Mouse (Mus musculus) c-Kit-positive CD71-positive TER-119-negative erythroid progenitor cells, embryonic 14.5 days (primary cell): ENCODE results near the gene Gpr162.
"Not testable (repeated sequence)": the region's sequence is repeated elsewhere in the genome, so short reads cannot be mapped to it uniquely, and the experiment has no call there.

ENCODE experiments used
- DNase-seq: peaks from one replicate; pipeline ENCODE4 v3.0.0-alpha.2; 2013; ENCODE audit warnings: low read depth

The Gpr162 gene

DNA sequence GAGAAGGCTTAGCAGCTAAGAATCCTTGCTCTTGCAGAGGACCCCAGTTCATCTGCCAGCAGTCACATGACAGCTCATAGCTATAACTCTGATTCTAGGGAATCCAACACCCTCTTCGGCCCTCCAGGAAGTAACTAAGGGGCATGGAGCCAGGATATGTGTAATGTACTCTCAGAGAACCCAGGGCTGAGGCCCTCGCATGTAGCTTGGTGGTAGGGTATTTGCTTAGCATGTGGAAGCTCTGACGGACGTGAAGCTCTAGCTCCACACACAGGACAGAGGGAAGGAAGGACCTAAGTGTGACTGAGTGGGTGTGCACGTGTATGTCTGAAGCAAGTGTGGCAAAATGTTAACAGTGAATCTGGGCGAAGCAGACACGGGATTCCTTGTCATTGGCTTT is 27.4 kb downstream of the Gpr162 start:
- no peak for DNase-seq

DNA sequence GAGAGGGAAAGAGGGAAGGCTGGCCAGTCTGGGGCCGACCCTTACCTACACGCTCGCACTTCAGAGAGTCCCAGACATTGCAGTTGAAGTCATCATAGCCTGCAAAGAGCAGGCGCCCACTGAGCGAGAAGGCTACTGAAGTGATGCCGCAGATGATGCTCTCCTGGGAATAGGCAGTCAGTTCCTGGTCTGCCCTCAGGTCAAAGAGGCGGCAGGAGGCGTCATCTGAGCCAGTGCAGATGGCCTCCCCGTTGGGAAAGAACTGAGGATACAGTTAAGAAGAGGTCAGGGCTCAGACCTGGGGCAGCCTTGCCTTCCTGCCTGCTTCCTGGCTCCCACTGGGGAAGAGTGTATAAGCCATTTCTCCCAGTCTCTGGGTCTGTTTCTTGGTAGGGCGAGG is 28.3 kb downstream of the Gpr162 start:
- DNase-seq = no peak

DNA sequence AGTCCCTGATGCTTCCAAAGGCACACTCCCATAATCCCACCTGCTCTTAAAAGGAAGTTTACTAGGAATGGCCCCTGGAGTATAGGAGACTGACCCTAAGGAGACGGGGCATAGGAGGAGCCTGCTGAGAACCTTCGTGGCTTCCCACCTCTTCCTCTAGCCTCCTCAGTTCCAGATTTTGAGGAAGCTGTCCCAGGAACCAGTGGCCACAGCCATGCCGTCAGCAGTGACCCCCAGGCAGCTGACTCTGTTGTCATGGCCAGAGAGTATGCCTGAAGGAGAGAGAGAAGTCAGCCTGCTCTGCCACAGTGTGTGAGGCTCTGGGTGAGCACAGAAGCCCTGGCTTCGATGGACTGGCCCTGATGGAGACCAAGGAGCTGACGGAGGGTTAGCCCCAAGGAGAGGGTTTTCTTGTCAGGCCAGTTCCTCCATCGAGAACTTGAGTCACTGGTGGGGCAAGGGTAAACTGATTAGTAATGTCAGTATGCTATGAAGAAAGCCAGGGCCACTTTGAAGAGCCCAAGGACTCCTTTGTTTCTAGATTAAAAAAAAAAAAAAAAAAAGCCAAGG is 29.2 kb downstream of the Gpr162 start:
- no peak for DNase-seq

DNA sequence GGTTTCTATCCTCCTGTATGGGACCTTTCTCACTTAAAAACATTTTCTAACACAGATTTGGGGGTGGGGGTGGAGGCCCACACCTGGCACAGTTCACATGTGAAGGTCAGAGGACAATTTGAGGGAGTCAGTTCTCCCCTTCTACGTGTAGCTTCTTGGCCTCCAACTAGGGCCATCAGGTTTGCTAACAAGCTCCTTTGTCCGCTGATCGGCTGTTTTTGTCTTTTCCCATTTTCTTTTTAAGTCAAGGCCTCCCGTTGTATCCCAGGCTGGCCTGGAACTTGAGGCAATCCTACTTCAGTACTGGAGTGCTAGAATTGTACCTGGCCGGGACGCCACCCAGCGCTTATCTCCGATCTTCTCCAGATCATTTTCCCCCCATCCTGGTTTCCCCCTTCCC is 32.1 kb downstream of the Gpr162 start:
- DNase-seq = no peak

DNA sequence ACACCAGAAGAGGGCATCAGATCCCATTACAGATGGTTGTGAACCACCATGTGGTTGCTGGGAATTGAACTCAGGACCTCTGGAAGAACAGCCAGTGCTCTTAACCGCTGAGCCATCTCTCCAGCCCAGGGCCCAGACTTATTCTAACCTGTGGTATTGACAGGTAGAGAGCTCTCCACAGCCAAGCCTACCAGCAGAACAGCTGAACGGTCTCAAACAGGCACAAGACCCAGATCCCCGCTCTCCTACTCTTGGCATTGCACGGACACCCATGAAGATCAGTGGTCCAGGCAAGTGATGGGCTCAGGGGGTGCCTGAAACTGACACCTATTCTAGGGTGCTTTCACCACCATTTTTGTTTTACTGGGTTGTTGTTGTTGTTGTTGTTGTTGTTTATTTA is 32.6 kb downstream of the Gpr162 start:
- not testable (repeated sequence) for DNase-seq

DNA sequence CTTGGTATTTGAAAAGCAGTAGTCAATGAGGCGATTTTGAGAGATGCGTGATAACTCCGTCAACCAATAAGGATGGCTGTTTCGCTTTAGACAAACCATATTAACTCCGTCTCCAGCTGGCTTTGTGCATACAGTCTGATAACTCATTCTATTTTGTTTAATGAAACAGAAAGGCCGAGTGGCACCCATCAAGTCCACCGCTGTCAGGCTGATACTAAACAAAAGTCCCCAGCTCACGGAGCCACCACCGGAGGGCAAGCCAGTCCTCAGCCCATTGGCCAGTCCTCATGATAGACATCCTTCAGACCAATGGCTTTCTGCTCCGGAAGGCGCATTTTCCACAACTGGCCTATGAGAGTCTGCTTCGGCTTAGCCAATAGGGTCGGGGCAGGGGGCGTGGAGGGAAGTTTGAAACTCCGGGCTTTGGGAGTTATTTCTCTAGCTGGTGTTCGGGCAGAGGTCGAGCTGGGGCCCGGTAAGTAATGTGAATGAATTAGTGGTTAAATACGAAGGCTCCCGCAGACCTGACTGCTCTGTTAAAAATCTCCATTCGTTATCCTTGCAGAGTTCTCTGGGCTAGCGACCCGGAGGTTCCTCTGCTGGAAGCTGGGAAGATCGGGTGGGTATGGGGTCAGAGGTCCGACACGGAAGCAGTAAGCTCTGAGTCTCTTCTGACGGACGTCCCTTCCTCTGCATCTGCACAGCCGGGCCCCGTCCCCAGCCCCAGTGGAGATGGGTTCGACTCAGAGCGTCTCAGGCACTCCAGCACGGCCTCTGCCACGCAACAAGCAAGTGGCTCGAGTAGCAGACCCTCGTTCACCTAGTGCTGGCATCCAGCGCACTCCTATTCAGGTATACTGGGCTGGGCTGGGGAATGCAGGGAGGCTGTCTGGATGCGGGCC is 33.7 kb downstream of the Gpr162 start:
- DNase-seq = peak; percentile 93

DNA sequence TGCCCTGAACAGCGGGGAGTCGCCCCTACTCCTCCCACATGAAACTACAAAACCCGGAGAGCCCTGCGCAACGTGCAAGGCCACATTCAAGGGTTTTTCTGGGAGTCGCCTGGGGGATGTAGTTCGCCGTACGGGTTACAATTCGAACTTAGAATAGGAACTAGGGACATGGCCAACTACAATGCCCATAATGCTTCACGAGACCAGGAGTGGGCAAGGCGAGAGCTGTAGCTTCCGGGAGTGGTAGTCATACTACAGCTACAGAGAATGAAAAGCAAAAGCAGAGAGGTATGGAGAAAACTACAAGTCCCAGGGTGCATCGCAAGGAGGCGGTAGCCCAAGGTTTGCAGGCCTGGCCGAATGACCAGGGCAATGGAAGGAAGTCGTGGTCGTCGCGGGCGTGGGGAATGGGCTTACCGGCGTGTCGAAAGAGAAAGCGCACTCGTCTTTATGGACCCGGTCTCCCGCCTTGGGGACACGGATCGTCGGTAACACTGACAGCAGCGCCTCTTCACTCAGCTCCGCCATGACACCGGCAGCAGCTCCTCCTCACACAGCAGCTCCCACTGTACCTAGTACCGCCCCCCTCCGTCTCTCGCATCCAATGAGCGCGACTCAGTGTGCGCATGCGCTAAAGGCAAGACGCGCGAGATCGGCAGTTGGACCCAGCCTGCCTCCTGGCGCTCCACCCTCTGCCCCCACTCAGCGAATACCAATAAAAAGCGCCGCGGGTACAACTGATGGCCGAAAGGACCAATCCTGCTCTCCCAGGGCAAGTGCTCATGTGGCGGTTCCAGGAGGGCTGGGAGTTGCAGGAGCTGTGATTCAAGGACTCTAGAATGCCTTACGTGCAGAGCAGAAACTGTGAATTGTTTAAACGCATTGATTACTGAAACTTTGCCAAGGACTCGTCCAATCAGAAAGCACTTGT is 34.6 kb downstream of the Gpr162 start, which contains the start of the genes Usp5 and Cdca3:
Usp5 (minus strand) TSS at position 617 of the 931 bp plus-strand sequence.
Cdca3 (plus strand) TSS at position 680 of the 931 bp plus-strand sequence.
- peak; percentile 99 for DNase-seq

DNA sequence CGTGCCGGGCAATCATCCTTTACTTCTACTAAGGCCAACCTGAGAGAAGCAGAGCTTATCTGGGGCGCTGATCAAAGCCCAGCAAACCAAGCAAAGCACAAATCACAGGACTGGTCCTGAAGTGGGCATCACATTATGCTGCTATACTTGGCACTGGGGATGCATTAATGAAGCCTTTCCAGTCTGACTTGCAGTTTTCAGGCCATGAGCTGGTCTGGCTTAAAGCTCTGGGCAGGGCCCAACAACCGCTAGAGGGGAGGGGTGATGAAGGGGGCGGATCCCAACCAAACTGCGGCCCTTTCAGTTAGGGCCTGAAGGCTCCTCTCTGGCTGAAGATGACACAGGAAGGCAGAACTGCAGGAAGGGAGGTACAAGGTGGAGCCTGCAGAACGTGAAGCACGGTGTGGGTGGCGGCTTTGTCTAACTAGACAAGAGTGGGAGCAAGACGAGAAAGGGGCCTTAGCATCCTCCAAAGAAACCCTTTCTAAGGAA is 35.6 kb downstream of the Gpr162 start:
- DNase-seq = no peak

DNA sequence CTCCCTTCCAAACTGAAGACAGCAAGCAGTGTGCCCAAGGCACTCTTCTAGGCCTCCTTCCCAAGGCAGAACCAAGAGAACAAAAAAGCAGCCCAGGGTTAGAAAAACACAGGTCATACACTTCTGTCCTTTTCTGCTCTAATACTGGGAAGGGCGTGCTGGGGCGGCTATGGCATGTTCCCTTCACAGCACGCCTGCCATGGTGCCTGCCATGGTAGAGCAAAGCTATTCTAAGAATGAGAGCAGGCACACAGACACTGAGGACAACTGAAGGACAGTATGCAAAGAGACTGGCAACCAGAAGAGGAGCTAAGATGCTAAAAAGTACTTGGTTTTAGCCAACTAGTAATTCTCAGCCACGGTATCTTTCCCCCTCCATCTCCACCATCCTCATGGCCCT is 41.7 kb downstream of the Gpr162 start:
- DNase-seq = no peak

DNA sequence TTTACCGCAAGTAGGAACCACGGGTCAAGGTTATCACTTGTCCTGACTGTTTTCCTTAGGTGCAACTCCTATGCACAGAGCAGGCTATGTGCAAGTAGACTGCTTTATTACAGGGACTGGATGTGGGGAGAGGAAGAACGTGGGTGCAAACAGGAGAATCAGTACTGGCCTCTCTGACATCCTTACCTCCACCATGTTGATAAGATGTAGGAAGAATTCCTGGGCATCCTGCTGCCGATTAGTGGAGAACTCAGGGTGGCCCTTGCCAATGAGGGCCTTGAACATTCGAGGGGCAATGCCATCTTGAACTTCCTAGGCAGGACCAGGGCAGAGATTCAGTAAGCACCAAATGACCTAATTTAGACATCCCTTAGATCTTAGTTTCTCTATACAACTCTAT is 42.9 kb downstream of the Gpr162 start:
- no peak for DNase-seq

DNA sequence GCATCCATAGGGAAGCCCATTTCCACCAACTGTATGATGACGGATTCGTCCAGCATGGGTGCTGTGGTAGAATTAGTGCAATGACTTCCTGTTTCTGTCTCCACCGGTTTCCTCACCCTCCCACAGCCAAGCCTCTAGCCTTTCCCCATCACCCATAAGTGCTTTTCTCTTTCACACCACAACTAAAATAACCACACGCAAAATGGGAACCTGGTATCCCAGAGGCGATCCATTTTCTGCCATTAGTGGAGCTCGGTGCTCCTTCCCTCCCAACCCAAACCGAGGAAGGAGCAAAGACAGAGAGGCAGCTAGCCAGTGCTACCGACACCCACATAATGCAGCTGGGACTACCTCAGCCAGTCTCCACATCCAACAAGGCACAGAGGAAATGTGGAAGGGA is 45.8 kb downstream of the Gpr162 start:
- no peak for DNase-seq

DNA sequence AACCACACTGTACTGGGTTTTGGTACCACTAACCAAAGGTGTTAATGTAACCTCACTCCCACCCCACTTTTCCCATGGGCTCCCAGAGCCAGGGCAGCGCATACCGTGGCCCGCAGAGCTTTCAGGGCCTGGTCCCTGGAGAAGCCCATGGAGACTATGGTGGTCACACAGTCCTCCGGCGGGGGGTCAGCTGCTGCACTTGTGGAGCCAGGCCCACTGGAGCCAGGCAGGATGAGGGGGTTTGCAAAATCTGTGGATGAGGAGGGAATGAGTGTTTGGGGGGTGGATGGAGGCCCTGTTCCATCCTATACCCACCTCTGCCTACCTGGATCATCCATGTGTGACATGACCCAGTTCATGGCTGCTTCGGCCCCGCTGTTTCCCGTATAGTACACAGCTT is 46.2 kb downstream of the Gpr162 start:
- no peak for DNase-seq

DNA sequence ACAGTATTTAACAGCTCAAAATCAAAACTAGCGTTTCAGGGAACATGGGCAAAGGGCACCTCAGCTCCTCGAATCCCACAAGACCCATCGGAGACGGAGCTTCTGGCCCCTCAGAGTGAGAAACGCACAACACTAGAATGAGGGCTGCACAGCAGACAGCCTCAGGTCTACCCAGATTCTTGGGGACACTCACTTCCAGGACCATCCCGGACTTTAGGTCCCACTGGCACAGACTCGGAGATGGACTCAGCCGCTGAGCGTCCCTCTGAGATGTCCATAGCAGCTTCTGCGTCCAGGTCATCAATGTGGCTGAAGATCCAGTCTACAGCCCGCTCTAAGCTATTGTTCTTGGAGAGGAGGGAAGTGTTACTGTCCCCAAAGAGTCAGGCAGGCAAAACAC is 46.7 kb downstream of the Gpr162 start:
- no peak for DNase-seq

DNA sequence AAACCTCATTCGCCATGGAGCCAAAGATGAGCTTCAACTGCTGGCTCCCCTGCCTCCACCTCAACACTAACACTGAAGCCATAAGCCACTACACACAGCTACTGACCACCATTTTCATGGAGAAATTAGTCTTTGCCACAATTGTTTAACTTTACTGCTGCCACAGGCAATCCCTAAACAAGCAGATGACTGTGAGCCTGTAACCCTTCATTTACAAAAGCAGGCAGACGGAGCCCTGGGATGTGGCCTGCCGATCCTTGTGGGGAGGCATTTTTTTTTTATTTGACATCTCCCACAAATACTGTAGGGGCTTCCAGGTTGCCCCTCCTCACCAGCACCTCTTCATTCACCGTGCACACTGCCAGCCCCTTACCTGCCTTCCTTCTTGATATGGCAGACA is 47.2 kb downstream of the Gpr162 start:
- no peak for DNase-seq

DNA sequence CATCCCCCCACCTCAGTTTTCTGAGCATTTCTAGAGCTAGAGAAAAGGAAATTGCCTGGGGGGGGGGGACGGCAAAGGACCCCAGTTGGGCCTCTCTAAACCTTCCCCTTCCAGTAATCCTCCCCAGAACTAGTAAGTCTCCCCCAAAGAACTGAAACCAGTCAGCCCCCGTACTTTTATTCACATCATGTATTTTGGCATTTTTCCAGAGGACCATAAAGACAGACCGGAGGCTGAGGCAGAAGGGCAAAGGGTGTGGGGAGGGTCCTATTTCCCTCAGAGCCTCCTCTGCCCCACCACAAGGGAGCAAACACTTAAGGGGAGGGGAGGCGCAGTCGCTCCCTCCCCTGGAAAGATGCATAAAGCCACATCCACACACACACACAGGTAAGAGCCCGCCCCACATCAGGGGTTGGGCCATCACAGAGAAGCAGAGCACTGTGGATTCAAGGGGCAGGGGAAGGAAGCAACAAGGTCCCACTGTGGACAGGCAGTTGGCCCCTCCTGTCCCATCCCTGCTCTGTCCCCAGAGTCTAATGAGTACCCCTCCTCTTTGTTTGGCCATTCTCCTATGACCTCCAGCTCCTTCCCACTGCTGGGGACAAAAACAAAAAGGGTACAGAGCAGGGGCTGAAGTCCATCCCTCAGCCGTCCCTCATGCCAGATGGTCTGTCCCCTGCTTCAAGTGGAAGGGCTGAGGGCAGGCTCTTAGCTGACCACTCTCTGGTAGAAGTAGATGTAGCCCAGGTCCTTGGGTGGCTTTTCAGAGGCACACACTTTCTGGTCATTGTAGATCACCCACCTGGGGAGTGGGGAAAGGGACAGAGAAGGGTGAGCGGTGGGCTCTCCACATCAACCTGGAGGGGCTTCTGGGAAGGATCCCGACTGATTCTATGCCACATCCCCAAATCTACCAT is 48.7 kb downstream of the Gpr162 start:
- no peak for DNase-seq

DNA sequence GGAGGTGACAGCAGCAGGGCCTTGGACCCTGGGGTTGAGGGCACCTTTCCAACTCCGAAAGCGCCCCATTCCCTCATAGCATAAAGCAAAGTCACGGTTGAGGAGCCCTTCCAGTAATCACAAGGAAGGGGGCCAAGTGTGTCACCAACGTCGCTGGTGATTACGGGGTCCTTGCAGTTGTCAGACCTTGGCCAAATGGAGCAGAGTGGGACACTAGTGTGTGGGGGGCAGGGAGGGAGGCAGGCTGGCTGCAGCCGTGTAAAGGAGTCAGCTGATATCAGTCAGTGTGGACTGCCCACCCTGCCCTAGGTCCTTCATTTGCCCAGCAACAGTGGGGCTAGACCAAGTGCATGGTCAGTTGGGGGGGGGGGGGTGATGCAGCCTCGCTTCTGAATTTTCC is 49.3 kb downstream of the Gpr162 start:
- no peak for DNase-seq

DNA sequence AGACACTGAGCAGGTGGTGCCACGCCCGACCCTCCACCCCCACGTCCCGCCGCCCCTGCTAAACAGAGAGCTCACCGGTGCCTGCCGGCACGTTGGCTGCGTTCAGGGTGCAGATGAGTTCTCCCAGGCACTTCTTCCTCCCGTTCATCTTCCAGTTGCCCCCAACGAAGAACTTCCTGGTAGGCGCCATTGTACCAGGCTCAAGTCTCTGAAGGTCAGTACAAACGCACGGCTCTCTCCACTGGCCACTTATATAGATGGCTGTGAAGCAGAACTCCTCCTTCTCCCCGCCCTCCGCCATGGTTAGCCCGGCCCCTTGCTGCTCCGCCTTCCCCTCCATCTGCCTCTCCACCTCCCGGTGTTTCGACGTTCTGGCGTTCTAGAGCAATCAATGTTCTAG is 49.9 kb downstream of the Gpr162 start, which contains the start of gene Tpi1:
Tpi1 (minus strand) TSS at position 364 of the 400 bp plus-strand sequence.
- peak; percentile 79 for DNase-seq

DNA sequence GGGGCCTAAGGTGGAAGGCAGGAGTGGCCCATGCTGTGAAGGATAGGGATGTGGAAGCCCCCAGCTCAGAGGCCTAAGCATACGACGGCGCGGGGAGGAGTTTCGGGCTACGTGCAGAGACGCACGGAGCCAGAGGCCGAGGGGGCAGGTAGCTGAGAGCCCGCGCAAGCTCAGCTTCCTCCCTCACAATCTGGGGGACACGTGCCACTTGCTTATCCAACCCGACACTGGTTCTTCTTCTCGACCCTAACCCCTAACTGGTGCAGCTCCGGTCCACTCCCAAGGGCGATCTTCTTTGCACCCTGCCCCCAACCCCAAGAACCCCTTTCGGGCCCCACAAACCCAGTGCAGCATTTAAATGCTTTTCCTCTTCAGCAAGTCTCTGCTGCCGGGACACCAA is 50.3 kb downstream of the Gpr162 start:
- no peak for DNase-seq

DNA sequence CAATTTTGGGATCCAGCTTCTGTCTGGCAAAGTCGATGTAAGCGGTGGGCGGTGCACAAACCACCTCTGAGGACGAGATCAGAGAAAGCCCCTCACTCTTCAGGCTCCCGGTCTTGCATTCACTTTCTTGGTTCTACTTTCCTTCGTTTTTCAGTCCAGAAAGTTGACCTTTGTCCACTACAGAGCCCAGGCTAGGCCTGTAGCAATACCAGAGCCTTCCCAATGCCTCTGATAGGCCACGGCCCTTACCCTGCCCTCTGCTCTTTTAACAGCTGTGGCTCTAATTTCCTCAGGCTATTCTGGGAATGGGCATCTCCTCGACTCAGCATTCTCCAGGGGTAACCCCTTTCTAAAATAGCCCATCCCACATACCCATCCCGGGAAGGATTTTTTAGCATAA is 50.9 kb downstream of the Gpr162 start:
- no peak for DNase-seq

DNA sequence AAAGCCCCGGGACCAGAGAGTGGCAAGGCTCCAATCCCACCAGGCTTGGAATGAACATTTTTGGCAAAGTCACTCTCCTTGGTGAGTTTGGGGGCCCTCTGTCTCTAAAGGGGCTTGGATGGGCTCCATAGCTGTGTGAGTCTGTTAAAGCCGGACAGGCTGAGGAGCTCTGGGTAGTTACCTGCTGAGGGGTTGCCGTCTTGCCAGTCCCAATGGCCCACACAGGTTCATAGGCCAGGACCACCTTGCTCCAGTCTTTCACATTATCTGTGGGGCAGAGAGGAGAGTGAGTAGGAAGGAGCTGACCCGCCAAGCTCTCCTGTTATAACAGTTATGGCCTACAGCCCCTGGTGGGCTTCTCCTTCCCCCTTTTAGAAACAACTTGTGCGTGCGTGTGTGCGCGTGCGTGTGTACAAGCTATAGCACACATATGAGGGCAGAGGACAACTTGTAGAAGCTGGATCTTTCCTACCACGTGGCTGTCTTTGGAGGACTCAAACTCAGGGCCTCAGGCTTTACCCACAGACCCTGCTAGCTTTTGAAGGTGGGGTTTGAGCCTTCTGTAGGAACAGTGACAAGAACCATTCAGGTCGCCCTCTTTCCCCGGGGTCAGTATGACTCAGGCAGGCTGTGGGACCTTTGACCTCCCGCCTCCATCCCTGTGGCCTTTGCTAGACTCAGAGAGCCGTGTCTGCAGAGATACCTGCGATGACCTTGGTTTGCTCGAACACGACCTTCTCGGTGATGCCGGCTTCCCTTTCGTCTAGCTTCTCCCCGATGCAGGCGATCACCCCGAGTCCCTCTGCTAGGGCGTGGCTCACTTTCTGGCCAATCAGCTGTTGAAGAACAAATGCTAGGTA is 51.9 kb downstream of the Gpr162 start:
- DNase-seq = no peak
